In the genomic region with DNA sequence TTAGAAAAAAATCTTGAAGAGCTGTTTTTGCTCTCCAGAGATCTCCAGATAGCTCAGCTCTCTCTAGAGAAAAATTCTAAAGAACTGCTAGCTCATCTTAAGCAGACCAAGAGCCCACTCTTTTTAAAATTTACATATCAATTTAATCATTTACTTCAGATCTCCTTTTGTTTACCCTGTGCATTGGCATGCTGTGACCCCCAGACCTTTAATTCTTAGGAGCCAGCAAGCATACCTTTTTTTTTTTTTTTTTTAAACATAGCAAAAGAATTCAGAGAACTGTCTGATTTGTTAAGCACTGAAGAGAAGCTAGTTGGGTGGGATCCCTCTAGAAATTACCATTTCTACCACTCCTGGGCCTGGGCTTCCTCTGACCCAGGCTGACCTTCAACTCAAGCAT, we compare ENCODE assay signal across 26 mouse cellular contexts.
"Had no signal": no experiment of that assay in that cellular context is flagged by ENCODE, and none has a peak within 500 bp of the region (broad histone marks: within the 10 kb centered on the region; RNA-seq: fewer than 3 reads in every experiment).

No protein-coding gene starts in this region.

- H3K4me3 ChIP-seq: left cerebral cortex, adult 2 months; limb, embryonic 10.5 days; limb, embryonic 12.5 days; limb, embryonic 13.5 days; limb, embryonic 15.5 days; liver, embryonic 12.5 days; liver, embryonic 13.5 days; liver, embryonic 15.5 days; lung, embryonic 15.5 days; megakaryocyte, embryonic 14.5 days; midbrain, embryonic 10.5 days; midbrain, embryonic 12.5 days; midbrain, embryonic 13.5 days; midbrain, embryonic 15.5 days; myocyte had no signal

- H3K27ac ChIP-seq: left cerebral cortex, adult 2 months; limb, embryonic 10.5 days; limb, embryonic 12.5 days; limb, embryonic 13.5 days; limb, embryonic 15.5 days; liver, embryonic 12.5 days; liver, embryonic 13.5 days; liver, embryonic 14.5 days; liver, embryonic 15.5 days; lung, embryonic 15.5 days; macrophage; midbrain, embryonic 10.5 days; midbrain, embryonic 12.5 days; midbrain, embryonic 13.5 days; midbrain, embryonic 15.5 days had no signal

- H3K9me3 ChIP-seq: limb, embryonic 10.5 days; limb, embryonic 12.5 days; limb, embryonic 13.5 days; limb, embryonic 15.5 days; liver, embryonic 12.5 days; liver, embryonic 13.5 days; liver, embryonic 15.5 days; lung, embryonic 15.5 days; midbrain, embryonic 10.5 days; midbrain, embryonic 12.5 days; midbrain, embryonic 13.5 days; midbrain, embryonic 15.5 days had no signal

- H3K36me3 ChIP-seq: limb, embryonic 10.5 days; limb, embryonic 12.5 days; limb, embryonic 13.5 days; limb, embryonic 15.5 days; liver, embryonic 12.5 days; liver, embryonic 13.5 days; liver, embryonic 15.5 days; lung, embryonic 15.5 days; midbrain, embryonic 10.5 days; midbrain, embryonic 12.5 days; midbrain, embryonic 13.5 days; midbrain, embryonic 15.5 days had no signal

- H3K9ac ChIP-seq: limb, embryonic 12.5 days; limb, embryonic 13.5 days; limb, embryonic 15.5 days; liver, embryonic 12.5 days; liver, embryonic 13.5 days; liver, embryonic 14.5 days; liver, embryonic 15.5 days; liver, postnatal 0 days; lung, embryonic 14.5 days; lung, embryonic 15.5 days; midbrain, embryonic 12.5 days; midbrain, embryonic 13.5 days; midbrain, embryonic 15.5 days had no signal

- DNase-seq: left cerebral cortex, postnatal 4 days; liver; liver, embryonic 13.5 days; liver, postnatal 0 days; lung, adult 18-20 months; lung, adult 2 months; lung, embryonic 14.5 days; lung, postnatal 10 days; lung, postnatal 4 days; midbrain, embryonic 14.5 days had no signal

- H3K4me1 ChIP-seq: limb, embryonic 10.5 days; limb, embryonic 12.5 days; limb, embryonic 13.5 days; limb, embryonic 15.5 days; liver, embryonic 12.5 days; liver, embryonic 13.5 days; liver, embryonic 15.5 days; lung, embryonic 15.5 days; megakaryocyte, embryonic 14.5 days; midbrain, embryonic 10.5 days; midbrain, embryonic 12.5 days; midbrain, embryonic 13.5 days; midbrain, embryonic 15.5 days had no signal
